Mouse (Mus musculus) right cerebral cortex, postnatal 4 days (tissue): ENCODE measurements around the gene Baiap3.

Experiments
- DNase-seq: peaks from one replicate; pipeline ENCODE4 v3.0.0-alpha.2; 2022

Gene Baiap3

DNA sequence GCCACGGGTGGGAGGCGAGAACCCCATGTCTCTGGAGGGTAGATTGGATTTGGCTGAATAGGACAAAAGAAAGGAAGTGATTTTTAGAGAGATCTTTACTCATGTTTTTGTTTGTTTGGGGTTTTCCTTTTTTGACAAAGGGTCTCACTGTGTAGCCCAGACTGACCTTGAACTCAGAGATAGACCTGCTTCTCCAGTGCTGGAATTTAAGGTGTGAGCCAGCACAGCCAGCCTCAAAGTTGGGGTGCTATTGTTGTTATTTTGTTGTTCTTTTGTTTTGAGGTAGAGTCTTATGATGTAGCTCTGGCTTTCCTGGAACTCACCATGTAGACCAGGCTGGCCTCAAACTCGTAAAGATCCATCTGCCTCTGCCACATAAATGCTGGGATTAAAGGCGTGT is 53.8 kb downstream of the Baiap3 start:
- no peak for DNase-seq
